Mouse (Mus musculus) neural tube, embryonic 14.5 days (tissue): ENCODE data around the gene Hist1h2bh. TPM values are rescaled to one million over a fixed set of nuclear protein-coding genes. Genes with fewer than 3 reads are reported as not detected.
"Not testable (repeated sequence)": the region's sequence is repeated elsewhere in the genome, so short reads cannot be mapped to it uniquely, and the experiment has no call there.

ENCODE experiments used
- ATAC-seq: fragments of 200-750 bp; cut with Nextera tagmentation; 2 replicates; pipeline ENCODE4 v1.8.0; 2017; ENCODE audit warnings: low read depth, mild to moderate bottlenecking, moderate TSS enrichment, moderate library complexity
- H3K27ac ChIP-seq: fragments of 300-500 bp; sonication (generic); 2 replicates; pipeline ENCODE4 v1.5.1; 2014; ENCODE audit warnings: low read depth, mild to moderate bottlenecking, control low read depth, low read length, moderate library complexity, mixed read lengths
- H3K27me3 ChIP-seq: fragments of 300-500 bp; sonication (generic); 2 replicates; pipeline ENCODE4 v1.6.1; 2014; ENCODE audit warnings: low read length; ENCODE audit not compliant: control insufficient read depth, insufficient read depth
- H3K36me3 ChIP-seq: fragments of 300-500 bp; sonication (generic); 2 replicates; pipeline ENCODE4 v1.6.1; 2014; ENCODE audit warnings: low read length, mixed read lengths; ENCODE audit not compliant: control insufficient read depth, insufficient read depth
- H3K4me1 ChIP-seq: fragments of 300-500 bp; sonication (generic); 2 replicates; pipeline ENCODE4 v1.6.1; 2014; ENCODE audit warnings: low read length; ENCODE audit not compliant: control insufficient read depth, insufficient read depth
- H3K4me2 ChIP-seq: fragments of 300-500 bp; sonication (generic); 2 replicates; pipeline ENCODE4 v1.6.1; 2014; ENCODE audit warnings: mild to moderate bottlenecking, low read depth, low read length, control low read depth
- H3K4me3 ChIP-seq: fragments of 300-500 bp; sonication (generic); 2 replicates; pipeline ENCODE4 v1.5.1; 2014; ENCODE audit warnings: low read depth, low read length, control low read depth, mixed read lengths
- H3K9ac ChIP-seq: fragments of 300-500 bp; sonication (generic); replicated peaks from 2 replicates; pipeline ENCODE4 v1.6.1; 2014; ENCODE audit warnings: low read depth, mild to moderate bottlenecking, control low read depth, low read length, mixed read lengths
- H3K9me3 ChIP-seq: fragments of 300-500 bp; sonication (generic); 2 replicates; pipeline ENCODE4 v1.6.1; 2016; ENCODE audit warnings: low read length; ENCODE audit not compliant: control insufficient read depth
- WGBS: fragments of 180-500 bp; shearing (Covaris S2); extraction: QIAGEN DNeasy Blood & Tissue Kit; methylation state at CpG from one replicate; pipeline ENCODE4 v1.1.7; 2014; 5-methylcytosine and 5-hydroxymethylcytosine counted together
- polyA plus RNA-seq: library from polyadenylated mRNA; unstranded; fragments of >200 nt; fragmentation: Nextera tagmentation; extraction: Ambion mirVana; gene quantifications from 2 replicates; pipeline ENCODE4 v1.2.1, GENCODE M21; 2014

Hist1h2bh gene
- polyA plus RNA-seq, 1 experiment from 2014 or later, result not detected

GRCm38 (mm10) chr13:23533560-23534367, 9.4 kb downstream of the Hist1h2bh start, which contains the start of gene Hist1h2af:
Gene Hist1h2af, plus strand, starts transcription at chr13:23533906.
- H3K4me3 ChIP-seq, result peak within 1 kb of the TSS; percentile 40
- not testable (repeated sequence) for H3K36me3 ChIP-seq, H3K9ac ChIP-seq, H3K27me3 ChIP-seq, H3K9me3 ChIP-seq
- H3K27ac ChIP-seq, result peak within 1 kb of the TSS; percentile 70
- ATAC-seq, result peak; percentile 32; the same call in 1 of the 2 replicates
- peak within 1 kb of the TSS; percentile 70 for H3K4me2 ChIP-seq
- 1% methylated on average over 22 of the region's 53 CpGs for WGBS
- peaks cover 31% of the 10 kb centered on the region for H3K4me1 ChIP-seq

- peaks cover 31% of the 10 kb centered on the region for H3K4me1 ChIP-seq
- H3K4me2 ChIP-seq, result peak overlapping the region; percentile 70
- no peaks in the 10 kb centered on the region for H3K36me3 ChIP-seq
- H3K27me3 ChIP-seq, result no peaks in the 10 kb centered on the region
- no peak for ATAC-seq
- H3K4me3 ChIP-seq, result peak overlapping the region; percentile 42
- peak overlapping the region; percentile 64; the same call in 1 of the 2 replicates for H3K9ac ChIP-seq
- peak overlapping the region; percentile 96; the same call in 1 of the 2 replicates for H3K27ac ChIP-seq
- 27% methylated on average over 9 of the region's 9 CpGs for WGBS
- H3K9me3 ChIP-seq, result no peaks in the 10 kb centered on the region
Observed at GRCm38 (mm10) chr13:23532262-23533075, 10.7 kb downstream of the Hist1h2bh start.

GRCm38 (mm10) chr13:23530901-23531875, 12.0 kb downstream of the Hist1h2bh start, which contains the start of gene Hist1h4h:
Gene Hist1h4h, plus strand, starts transcription at chr13:23531050.
- H3K9ac ChIP-seq, result peak within 1 kb of the TSS; percentile 78
- ATAC-seq, result peak; percentile 89
- H3K4me3 ChIP-seq, result peak within 1 kb of the TSS; percentile 42
- WGBS, result under 1% methylated on average over 58 of the region's 70 CpGs
- H3K36me3 ChIP-seq, result no peaks in the 10 kb centered on the region
- peaks cover 35% of the 10 kb centered on the region for H3K4me1 ChIP-seq
- H3K27ac ChIP-seq, result peak within 1 kb of the TSS; percentile 96
- H3K9me3 ChIP-seq, result no peaks in the 10 kb centered on the region
- H3K4me2 ChIP-seq, result peak within 1 kb of the TSS; percentile 70
- H3K27me3 ChIP-seq, result no peaks in the 10 kb centered on the region

GRCm38 (mm10) chr13:23530181-23530900, 12.9 kb downstream of the Hist1h2bh start:
- peak; percentile 22; the same call in 1 of the 2 replicates for ATAC-seq
- Histone ChIP-seq H3K9ac (peak overlapping the region; percentile 78), H3K4me3 (peak overlapping the region; percentile 42), H3K36me3 (no peaks in the 10 kb centered on the region), H3K4me1 (peaks cover 31% of the 10 kb centered on the region), H3K4me2 (peak overlapping the region; percentile 70), H3K27ac (peak overlapping the region; percentile 96), H3K9me3 (no peaks in the 10 kb centered on the region), H3K27me3 (no peaks in the 10 kb centered on the region)
- under 1% methylated on average over 20 of the region's 20 CpGs for WGBS

- peak overlapping the region; percentile 70 for H3K4me2 ChIP-seq
- 32% methylated on average over 2 of the region's 2 CpGs for WGBS
- peaks cover 29% of the 10 kb centered on the region for H3K4me1 ChIP-seq
- no peak overlapping the region for H3K27ac ChIP-seq
- no peaks in the 10 kb centered on the region for H3K27me3 ChIP-seq
- no peaks in the 10 kb centered on the region for H3K36me3 ChIP-seq
- H3K9ac ChIP-seq, result peak overlapping the region; percentile 78; the same call in 1 of the 2 replicates
- H3K4me3 ChIP-seq, result peak overlapping the region; percentile 42
- no peaks in the 10 kb centered on the region for H3K9me3 ChIP-seq
- ATAC-seq, result no peak
Observed at GRCm38 (mm10) chr13:23529480-23530165, 13.6 kb downstream of the Hist1h2bh start.

GRCm38 (mm10) chr13:23529005-23529404, 14.2 kb downstream of the Hist1h2bh start:
- 36% methylated on average over 5 of the region's 5 CpGs for WGBS
- Histone ChIP-seq H3K36me3 (no peaks in the 10 kb centered on the region), H3K4me3 (no peak overlapping the region), H3K9ac (no peak overlapping the region), H3K4me2 (no peak overlapping the region), H3K27ac (no peak overlapping the region), H3K9me3 (no peaks in the 10 kb centered on the region), H3K4me1 (peaks cover 24% of the 10 kb centered on the region), H3K27me3 (no peaks in the 10 kb centered on the region)
- ATAC-seq, result no peak

- no peaks in the 10 kb centered on the region for H3K36me3 ChIP-seq
- H3K27ac ChIP-seq, result no peak overlapping the region; the same call in 1 of the 2 replicates
- WGBS, result 1% methylated on average over 17 of the region's 17 CpGs
- ATAC-seq, result peak; percentile 52; the same call in 1 of the 2 replicates
- H3K9ac ChIP-seq, result no peak overlapping the region; the same call in 1 of the 2 replicates
- no peaks in the 10 kb centered on the region for H3K9me3 ChIP-seq
- peak overlapping the region; percentile 48 for H3K4me2 ChIP-seq
- no peaks in the 10 kb centered on the region for H3K27me3 ChIP-seq
- H3K4me3 ChIP-seq, result peak overlapping the region; percentile 39
- 0 out of 2 replicates have a peak, but pooled peaks cover 8% of the 10 kb centered on the region for H3K4me1 ChIP-seq
Observed at GRCm38 (mm10) chr13:23526312-23526711, 16.9 kb downstream of the Hist1h2bh start.
